Mouse (Mus musculus): ENCODE measurements around the gene Bpifb1.
"Not testable (repeated sequence)": the region's sequence is repeated elsewhere in the genome, so short reads cannot be mapped to it uniquely, and the experiment has no call there.

- not testable (repeated sequence) for TF ChIP-seq CTCF (IDR thresholded peaks at IDR 0.05; ENCODE audit: low read depth, low read length); POLR2A (IDR thresholded peaks at IDR 0.05; ENCODE audit: extremely low read depth, insufficient read depth, low read length)
These were observed 8.7 kb upstream of the Bpifb1 start for GRCm38 (mm10) chr2:154181900-154182299.
